Mouse (Mus musculus): Measurements from ENCODE around the gene Mast2.

- TF ChIP-seq CTCF (IDR thresholded peaks at IDR 0.05) (no peak), EP300 (IDR thresholded peaks at IDR 0.05) (no peak)
Observed at GRCm38 (mm10) chr4:116336294-116336693, 127.7 kb downstream of the Mast2 start.
